Mouse (Mus musculus): ENCODE data around the gene Il23r.
"Not testable (repeated sequence)": the region's sequence is repeated elsewhere in the genome, so short reads cannot be mapped to it uniquely, and the experiment has no call there.

Il23r gene

GRCm38 (mm10) chr6:67491755-67492154 lies at the start of gene Il23r:
Gene Il23r, minus strand, starts transcription at chr6:67491855.
- no peak for DNase-seq

- peak; percentile 35 for DNase-seq
These were observed 44.1 kb upstream of the Il23r start, which contains the start of gene Tacstd2 for GRCm38 (mm10) chr6:67535777-67536054. Gene Tacstd2, minus strand, starts transcription at chr6:67535796.

GRCm38 (mm10) chr6:67535005-67535776 lies 43.5 kb upstream of the Il23r start:
- peak; percentile 47 for DNase-seq

- no peak for DNase-seq
These were observed 42.7 kb upstream of the Il23r start for GRCm38 (mm10) chr6:67534191-67535004.

GRCm38 (mm10) chr6:67532665-67533440 lies 41.2 kb upstream of the Il23r start:
- DNase-seq = peak; percentile 60

GRCm38 (mm10) chr6:67531822-67532162 lies 40.1 kb upstream of the Il23r start:
- no peak for DNase-seq

GRCm38 (mm10) chr6:67530992-67531821 lies 39.6 kb upstream of the Il23r start:
- DNase-seq = peak; percentile 25

- DNase-seq = no peak
These were observed 34.7 kb upstream of the Il23r start for GRCm38 (mm10) chr6:67526356-67526755.

- peak; percentile 57 for DNase-seq
These were observed 19.1 kb upstream of the Il23r start for GRCm38 (mm10) chr6:67510752-67511151.

- DNase-seq = not testable (repeated sequence)
These were observed 10.3 kb upstream of the Il23r start for GRCm38 (mm10) chr6:67501938-67502337.

- peak; percentile 19 for DNase-seq
These were observed 10.6 kb downstream of the Il23r start for GRCm38 (mm10) chr6:67481012-67481411.

- no peak for DNase-seq
These were observed 20.4 kb downstream of the Il23r start for GRCm38 (mm10) chr6:67471242-67471641.

GRCm38 (mm10) chr6:67459424-67459823 lies 32.2 kb downstream of the Il23r start:
- DNase-seq = no peak

GRCm38 (mm10) chr6:67451330-67451729 lies 40.3 kb downstream of the Il23r start:
- peak; percentile 45 for DNase-seq

GRCm38 (mm10) chr6:67445866-67446265 lies 45.8 kb downstream of the Il23r start:
- DNase-seq = no peak

GRCm38 (mm10) chr6:67443124-67443523 lies 48.5 kb downstream of the Il23r start:
- DNase-seq = no peak

- peak; percentile 7 for DNase-seq
These were observed 53.8 kb downstream of the Il23r start for GRCm38 (mm10) chr6:67437814-67438385.

- no peak for DNase-seq
These were observed 54.6 kb downstream of the Il23r start for GRCm38 (mm10) chr6:67437028-67437427.

GRCm38 (mm10) chr6:67436295-67436694 lies 55.4 kb downstream of the Il23r start:
- no peak for DNase-seq

GRCm38 (mm10) chr6:67435711-67436110 lies 55.9 kb downstream of the Il23r start:
- DNase-seq = peak; percentile 43

GRCm38 (mm10) chr6:67434755-67435452 lies 56.8 kb downstream of the Il23r start:
- DNase-seq = no peak

GRCm38 (mm10) chr6:67431808-67432207 lies 59.8 kb downstream of the Il23r start:
- no peak for DNase-seq
